Mouse (Mus musculus): ENCODE measurements around the gene Mertk. TPM values are rescaled to one million over a fixed set of nuclear protein-coding genes. Genes with fewer than 3 reads are reported as not detected.

Mertk gene
- polyA plus RNA-seq, 1 experiment from 2014 or later = 5.0 TPM

GRCm38 (mm10) chr2:128713548-128714003 lies 14.8 kb downstream of the Mertk start:
- H3K4me2 ChIP-seq (ENCODE audit: low read depth) = no peak overlapping the region
- H3K4me1 ChIP-seq (ENCODE audit: control insufficient read depth, insufficient read depth, low read length) = peaks cover 10% of the 10 kb centered on the region; the same call in 1 of the 2 replicates
- H3K4me3 ChIP-seq (ENCODE audit: low read depth, low read length) = no peak overlapping the region
- ATAC-seq (ENCODE audit: insufficient read depth, low FRiP score, low TSS enrichment) (no peak), DNase-seq (ENCODE audit: low spot score) (peak; percentile 74)
- peak overlapping the region; percentile 61 for H3K27ac ChIP-seq (ENCODE audit: low read depth, low read length)
- no peaks in the 10 kb centered on the region for H3K36me3 ChIP-seq (ENCODE audit: control insufficient read depth, insufficient read depth, low read length)
- H3K9ac ChIP-seq (ENCODE audit: low read length) = no peak overlapping the region
- H3K27me3 ChIP-seq (ENCODE audit: control insufficient read depth, insufficient read depth, low read length) = no peaks in the 10 kb centered on the region
- H3K9me3 ChIP-seq (ENCODE audit: control insufficient read depth, low read length) = no peaks in the 10 kb centered on the region
- 46% methylated on average over 5 of the region's 5 CpGs for WGBS

- DNase-seq (ENCODE audit: low spot score) = peak; percentile 28
- 46% methylated on average over 7 of the region's 7 CpGs for WGBS
- Histone ChIP-seq H3K27me3 (ENCODE audit: control insufficient read depth, insufficient read depth, low read length) (no peaks in the 10 kb centered on the region), H3K36me3 (ENCODE audit: control insufficient read depth, insufficient read depth, low read length) (no peaks in the 10 kb centered on the region), H3K4me3 (ENCODE audit: low read depth, low read length) (no peak overlapping the region), H3K9ac (ENCODE audit: low read length) (no peak overlapping the region), H3K4me1 (ENCODE audit: control insufficient read depth, insufficient read depth, low read length) (peaks cover 10% of the 10 kb centered on the region; the same call in 1 of the 2 replicates), H3K4me2 (ENCODE audit: low read depth) (no peak overlapping the region), H3K27ac (ENCODE audit: low read depth, low read length) (no peak overlapping the region), H3K9me3 (ENCODE audit: control insufficient read depth, low read length) (no peaks in the 10 kb centered on the region)
- ATAC-seq (ENCODE audit: insufficient read depth, low FRiP score, low TSS enrichment) = no peak
Observed at GRCm38 (mm10) chr2:128714724-128715241, 16.0 kb downstream of the Mertk start.

- no peak for DNase-seq (ENCODE audit: low spot score)
- no peaks in the 10 kb centered on the region for H3K27me3 ChIP-seq (ENCODE audit: control insufficient read depth, insufficient read depth, low read length)
Observed at GRCm38 (mm10) chr2:128715979-128716378, 17.2 kb downstream of the Mertk start.

GRCm38 (mm10) chr2:128719380-128719779 lies 20.6 kb downstream of the Mertk start:
- no peaks in the 10 kb centered on the region for H3K36me3 ChIP-seq (ENCODE audit: control insufficient read depth, insufficient read depth, low read length)
- H3K27ac ChIP-seq (ENCODE audit: low read depth, low read length) = no peak overlapping the region
- H3K27me3 ChIP-seq (ENCODE audit: control insufficient read depth, insufficient read depth, low read length) = no peaks in the 10 kb centered on the region
- 83% methylated on average over 2 of the region's 2 CpGs for WGBS
- ATAC-seq (ENCODE audit: insufficient read depth, low FRiP score, low TSS enrichment) (no peak), DNase-seq (ENCODE audit: low spot score) (no peak)
- no peak overlapping the region for H3K4me3 ChIP-seq (ENCODE audit: low read depth, low read length)
- H3K4me1 ChIP-seq (ENCODE audit: control insufficient read depth, insufficient read depth, low read length) = peaks cover 8% of the 10 kb centered on the region; the same call in 1 of the 2 replicates
- no peak overlapping the region for H3K9ac ChIP-seq (ENCODE audit: low read length)
- H3K9me3 ChIP-seq (ENCODE audit: control insufficient read depth, low read length) = no peaks in the 10 kb centered on the region
- no peak overlapping the region for H3K4me2 ChIP-seq (ENCODE audit: low read depth)

More at GRCm38 (mm10) chr2:128715979-128716378, 17.2 kb downstream of the Mertk start:
- Histone ChIP-seq H3K9me3 (ENCODE audit: control insufficient read depth, low read length) (no peaks in the 10 kb centered on the region), H3K4me1 (ENCODE audit: control insufficient read depth, insufficient read depth, low read length) (peaks cover 10% of the 10 kb centered on the region; the same call in 1 of the 2 replicates), H3K4me2 (ENCODE audit: low read depth) (no peak overlapping the region), H3K36me3 (ENCODE audit: control insufficient read depth, insufficient read depth, low read length) (no peaks in the 10 kb centered on the region), H3K27ac (ENCODE audit: low read depth, low read length) (no peak overlapping the region), H3K4me3 (ENCODE audit: low read depth, low read length) (no peak overlapping the region), H3K9ac (ENCODE audit: low read length) (no peak overlapping the region)
- no peak for ATAC-seq (ENCODE audit: insufficient read depth, low FRiP score, low TSS enrichment)
- WGBS = 87% methylated on average over 1 of the region's 1 CpGs

- WGBS = 88% methylated on average over 5 of the region's 5 CpGs
- no peak overlapping the region for H3K4me2 ChIP-seq (ENCODE audit: low read depth)
- no peaks in the 10 kb centered on the region for H3K9me3 ChIP-seq (ENCODE audit: control insufficient read depth, low read length)
- ATAC-seq (ENCODE audit: insufficient read depth, low FRiP score, low TSS enrichment) (no peak), DNase-seq (ENCODE audit: low spot score) (no peak)
- no peak overlapping the region for H3K4me3 ChIP-seq (ENCODE audit: low read depth, low read length)
- no peak overlapping the region for H3K9ac ChIP-seq (ENCODE audit: low read length)
- H3K27ac ChIP-seq (ENCODE audit: low read depth, low read length) = no peak overlapping the region
- H3K4me1 ChIP-seq (ENCODE audit: control insufficient read depth, insufficient read depth, low read length) = no peaks in the 10 kb centered on the region
- no peaks in the 10 kb centered on the region for H3K36me3 ChIP-seq (ENCODE audit: control insufficient read depth, insufficient read depth, low read length)
- H3K27me3 ChIP-seq (ENCODE audit: control insufficient read depth, insufficient read depth, low read length) = no peaks in the 10 kb centered on the region
Observed at GRCm38 (mm10) chr2:128722106-128722710, 23.5 kb downstream of the Mertk start.

- no peaks in the 10 kb centered on the region for H3K27me3 ChIP-seq (ENCODE audit: control insufficient read depth, insufficient read depth, low read length)
- ATAC-seq (ENCODE audit: insufficient read depth, low FRiP score, low TSS enrichment) = no peak
- H3K4me3 ChIP-seq (ENCODE audit: low read depth, low read length) = no peak overlapping the region
- H3K9ac ChIP-seq (ENCODE audit: low read length) = no peak overlapping the region
- no peak for DNase-seq (ENCODE audit: low spot score)
- no peak overlapping the region for H3K27ac ChIP-seq (ENCODE audit: low read depth, low read length)
- 90% methylated on average over 5 of the region's 5 CpGs for WGBS
- H3K9me3 ChIP-seq (ENCODE audit: control insufficient read depth, low read length) = no peaks in the 10 kb centered on the region
- H3K4me1 ChIP-seq (ENCODE audit: control insufficient read depth, insufficient read depth, low read length) = no peaks in the 10 kb centered on the region
- H3K36me3 ChIP-seq (ENCODE audit: control insufficient read depth, insufficient read depth, low read length) = no peaks in the 10 kb centered on the region
- no peak overlapping the region for H3K4me2 ChIP-seq (ENCODE audit: low read depth)
Observed at GRCm38 (mm10) chr2:128726067-128726466, 27.3 kb downstream of the Mertk start.

- no peak overlapping the region for H3K27ac ChIP-seq (ENCODE audit: low read depth, low read length)
- DNase-seq (ENCODE audit: low spot score) (no peak), ATAC-seq (ENCODE audit: insufficient read depth, low FRiP score, low TSS enrichment) (no peak)
- H3K36me3 ChIP-seq (ENCODE audit: control insufficient read depth, insufficient read depth, low read length) = no peaks in the 10 kb centered on the region
- H3K4me2 ChIP-seq (ENCODE audit: low read depth) = no peak overlapping the region
- no peak overlapping the region for H3K9ac ChIP-seq (ENCODE audit: low read length)
- H3K9me3 ChIP-seq (ENCODE audit: control insufficient read depth, low read length) = no peaks in the 10 kb centered on the region
- H3K4me1 ChIP-seq (ENCODE audit: control insufficient read depth, insufficient read depth, low read length) = no peaks in the 10 kb centered on the region
- WGBS = 86% methylated on average over 7 of the region's 7 CpGs
- H3K4me3 ChIP-seq (ENCODE audit: low read depth, low read length) = no peak overlapping the region
- no peaks in the 10 kb centered on the region for H3K27me3 ChIP-seq (ENCODE audit: control insufficient read depth, insufficient read depth, low read length)
Observed at GRCm38 (mm10) chr2:128726626-128727025, 27.9 kb downstream of the Mertk start.

- Histone ChIP-seq H3K4me3 (ENCODE audit: low read depth, low read length) (no peak overlapping the region), H3K27me3 (ENCODE audit: control insufficient read depth, insufficient read depth, low read length) (no peaks in the 10 kb centered on the region), H3K36me3 (ENCODE audit: control insufficient read depth, insufficient read depth, low read length) (no peaks in the 10 kb centered on the region), H3K4me1 (ENCODE audit: control insufficient read depth, insufficient read depth, low read length) (no peaks in the 10 kb centered on the region), H3K27ac (ENCODE audit: low read depth, low read length) (no peak overlapping the region), H3K9me3 (ENCODE audit: control insufficient read depth, low read length) (no peaks in the 10 kb centered on the region), H3K4me2 (ENCODE audit: low read depth) (no peak overlapping the region), H3K9ac (ENCODE audit: low read length) (no peak overlapping the region)
- WGBS = 62% methylated on average over 3 of the region's 3 CpGs
- DNase-seq (ENCODE audit: low spot score) = no peak
- no peak for ATAC-seq (ENCODE audit: insufficient read depth, low FRiP score, low TSS enrichment)
Observed at GRCm38 (mm10) chr2:128727552-128727951, 28.8 kb downstream of the Mertk start.

- H3K4me2 ChIP-seq (ENCODE audit: low read depth) = no peak overlapping the region
- DNase-seq (ENCODE audit: low spot score) (no peak), ATAC-seq (ENCODE audit: insufficient read depth, low FRiP score, low TSS enrichment) (no peak)
Observed at GRCm38 (mm10) chr2:128728066-128728465, 29.3 kb downstream of the Mertk start.

More at GRCm38 (mm10) chr2:128728066-128728465, 29.3 kb downstream of the Mertk start:
- Histone ChIP-seq H3K9me3 (ENCODE audit: control insufficient read depth, low read length) (no peaks in the 10 kb centered on the region), H3K27me3 (ENCODE audit: control insufficient read depth, insufficient read depth, low read length) (no peaks in the 10 kb centered on the region), H3K36me3 (ENCODE audit: control insufficient read depth, insufficient read depth, low read length) (no peaks in the 10 kb centered on the region), H3K9ac (ENCODE audit: low read length) (no peak overlapping the region), H3K4me1 (ENCODE audit: control insufficient read depth, insufficient read depth, low read length) (no peaks in the 10 kb centered on the region), H3K27ac (ENCODE audit: low read depth, low read length) (no peak overlapping the region), H3K4me3 (ENCODE audit: low read depth, low read length) (no peak overlapping the region)
- WGBS = 89% methylated on average over 4 of the region's 4 CpGs
